Mouse (Mus musculus) midbrain, embryonic 15.5 days (tissue): Measurements from ENCODE around the gene Nfatc3. TPM values are rescaled to one million over a fixed set of nuclear protein-coding genes. Genes with fewer than 3 reads are reported as not detected.

Experiments used
- ATAC-seq: fragments of 200-750 bp; cut with Nextera tagmentation; replicated peaks from 2 replicates; pipeline ENCODE4 v1.8.0; 2017; ENCODE audit warnings: moderate TSS enrichment
- H3K27ac ChIP-seq: fragments of 300-500 bp; sonication (generic); 2 replicates; pipeline ENCODE4 v1.5.1; 2015; ENCODE audit warnings: mild to moderate bottlenecking, inconsistent platforms
- H3K27me3 ChIP-seq: fragments of 300-500 bp; sonication (generic); replicated peaks from 2 replicates; pipeline ENCODE4 v1.6.1; 2015; ENCODE audit warnings: inconsistent platforms
- H3K36me3 ChIP-seq: fragments of 300-500 bp; sonication (generic); replicated peaks from 2 replicates; pipeline ENCODE4 v1.6.1; 2015; ENCODE audit warnings: inconsistent platforms
- H3K4me1 ChIP-seq: fragments of 300-500 bp; sonication (generic); 2 replicates; pipeline ENCODE4 v1.6.1; 2015; ENCODE audit warnings: inconsistent platforms
- H3K4me2 ChIP-seq: fragments of 300-500 bp; sonication (generic); 2 replicates; pipeline ENCODE4 v1.6.1; 2015; ENCODE audit warnings: inconsistent platforms, mild to moderate bottlenecking, moderate library complexity
- H3K4me3 ChIP-seq: fragments of 300-500 bp; sonication (generic); 2 replicates; pipeline ENCODE4 v1.5.1; 2015; ENCODE audit warnings: mild to moderate bottlenecking, inconsistent platforms
- H3K9ac ChIP-seq: fragments of 300-500 bp; sonication (generic); 2 replicates; pipeline ENCODE4 v1.6.1; 2015; ENCODE audit warnings: mild to moderate bottlenecking, inconsistent platforms
- H3K9me3 ChIP-seq: fragments of 300-500 bp; sonication (generic); 2 replicates; pipeline ENCODE4 v1.6.1; 2016; ENCODE audit warnings: inconsistent platforms
- WGBS: fragments of 180-500 bp; shearing (Covaris S2); methylation state at CpG from one replicate; pipeline ENCODE4 v1.1.7; 2015; ENCODE audit warnings: mixed read lengths; 5-methylcytosine and 5-hydroxymethylcytosine counted together
- polyA plus RNA-seq: library from polyadenylated mRNA; unstranded; fragments of >200 nt; fragmentation: Nextera tagmentation; extraction: Ambion mirVana; gene quantifications from 2 replicates; pipeline ENCODE4 v1.2.1, GENCODE M21; 2015

Nfatc3 gene
- polyA plus RNA-seq, 1 experiment from 2014 or later: 3.8 TPM

DNA sequence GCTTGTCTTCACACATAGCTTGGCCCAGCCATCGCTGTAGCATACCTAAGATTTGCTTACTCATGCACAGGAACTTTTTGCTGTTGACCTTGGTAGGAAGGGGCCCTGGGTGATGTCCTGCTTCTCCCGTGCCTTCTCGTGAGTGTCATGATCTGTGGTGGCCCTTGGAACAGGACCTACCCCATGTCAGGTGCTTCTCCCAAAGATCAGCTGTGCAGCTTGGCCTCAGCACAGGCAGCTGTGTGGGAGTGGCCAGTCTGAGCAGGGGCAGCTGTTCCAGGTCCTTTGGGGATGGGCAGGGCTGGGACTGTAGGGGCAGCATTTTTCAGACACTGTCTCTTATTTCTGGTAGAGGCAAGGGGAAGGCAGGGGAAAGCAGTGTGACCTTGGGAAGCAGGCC lies 14.5 kb upstream of the Nfatc3 start:
- Histone ChIP-seq H3K9ac (no peak overlapping the region), H3K4me2 (no peak overlapping the region), H3K4me1 (no peaks in the 10 kb centered on the region), H3K27ac (no peak overlapping the region), H3K36me3 (no peaks in the 10 kb centered on the region), H3K27me3 (no peaks in the 10 kb centered on the region), H3K4me3 (no peak overlapping the region), H3K9me3 (no peaks in the 10 kb centered on the region)
- 85% methylated on average over 3 of the region's 3 CpGs for WGBS
- no peak for ATAC-seq

DNA sequence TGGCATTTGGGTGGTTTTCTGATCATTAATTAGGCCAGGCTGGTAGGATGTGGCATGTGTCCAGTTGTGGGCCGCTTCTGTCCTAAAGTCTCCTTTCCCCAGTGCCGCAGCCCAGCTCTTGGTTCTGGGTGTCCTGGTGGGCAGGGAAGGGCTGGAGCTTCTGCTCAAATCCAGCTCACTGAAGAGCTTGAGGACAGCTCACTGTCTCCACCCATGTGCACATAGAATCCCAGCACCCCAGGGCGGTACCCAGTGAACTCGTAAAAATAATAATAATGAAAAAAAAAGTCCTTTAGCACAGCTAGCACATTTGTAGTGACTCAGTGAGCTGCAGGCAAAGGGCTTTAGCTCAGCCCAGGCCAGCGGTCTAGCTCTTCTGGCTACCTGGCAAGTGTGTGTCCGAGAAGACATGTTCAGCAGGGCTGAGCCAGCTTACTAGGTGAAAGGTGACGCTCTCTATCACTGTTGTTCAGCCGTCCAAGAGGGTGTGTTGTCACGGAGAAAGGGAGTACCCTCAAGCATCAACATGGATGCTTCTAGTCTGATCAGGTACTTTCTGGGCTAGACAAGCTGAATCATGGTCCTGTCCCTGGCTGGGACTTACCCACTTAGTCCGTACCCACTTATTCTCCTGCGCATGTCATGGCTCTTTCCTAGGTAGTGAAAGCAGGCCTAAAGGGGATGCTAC lies 11.6 kb upstream of the Nfatc3 start:
- 94% methylated on average over 11 of the region's 11 CpGs for WGBS
- H3K4me1 ChIP-seq: no peaks in the 10 kb centered on the region
- no peak overlapping the region for H3K27ac ChIP-seq
- H3K4me2 ChIP-seq: no peak overlapping the region
- H3K9ac ChIP-seq: no peak overlapping the region
- no peak for ATAC-seq
- 0 out of 2 replicates have a peak, but pooled peaks cover 11% of the 10 kb centered on the region for H3K36me3 ChIP-seq
- H3K27me3 ChIP-seq: no peaks in the 10 kb centered on the region
- H3K4me3 ChIP-seq: no peak overlapping the region
- no peaks in the 10 kb centered on the region for H3K9me3 ChIP-seq

DNA sequence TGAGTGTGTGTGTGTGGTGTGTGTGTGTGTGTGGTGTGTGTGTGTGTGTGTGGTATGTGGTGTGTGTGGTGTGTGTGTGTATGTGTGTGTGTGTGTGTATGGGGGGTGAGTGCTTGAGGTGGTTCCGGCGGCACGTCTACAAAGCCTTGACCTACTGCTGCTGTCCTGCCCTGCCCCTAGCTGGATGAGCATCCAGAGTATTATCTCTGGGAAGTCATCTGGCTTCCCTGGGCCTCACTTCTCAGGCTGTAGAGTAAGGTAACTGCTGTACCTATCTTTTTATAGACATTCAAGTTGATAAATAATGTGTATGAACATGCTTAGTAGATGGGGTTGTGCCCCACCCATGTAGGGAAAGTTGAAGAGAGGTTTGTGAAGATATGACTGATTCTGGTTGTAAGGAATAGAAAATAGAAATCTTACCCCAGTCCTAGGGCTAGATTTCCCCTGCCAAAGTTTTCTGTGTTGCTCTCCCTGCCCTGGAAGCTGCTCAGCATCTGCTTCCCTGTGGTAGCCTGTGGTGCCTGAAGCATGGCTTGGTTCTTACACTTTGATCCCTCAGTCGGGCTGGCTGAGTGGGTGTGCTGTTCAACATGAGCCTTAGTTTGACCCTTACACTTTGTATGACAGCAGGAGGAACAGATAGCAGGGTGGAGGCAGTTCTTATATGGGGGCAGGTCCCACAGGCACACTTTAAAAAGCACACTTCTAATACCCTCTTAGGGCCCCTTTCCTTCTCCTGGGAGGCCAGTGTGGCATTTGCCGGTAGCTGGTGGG lies 10.6 kb upstream of the Nfatc3 start:
- Histone ChIP-seq H3K4me1 (no peaks in the 10 kb centered on the region), H3K4me3 (no peak overlapping the region), H3K4me2 (no peak overlapping the region), H3K9ac (no peak overlapping the region), H3K27me3 (no peaks in the 10 kb centered on the region), H3K9me3 (no peaks in the 10 kb centered on the region), H3K27ac (no peak overlapping the region), H3K36me3 (0 out of 2 replicates have a peak, but pooled peaks cover 15% of the 10 kb centered on the region)
- 91% methylated on average over 5 of the region's 5 CpGs for WGBS
- no peak for ATAC-seq

DNA sequence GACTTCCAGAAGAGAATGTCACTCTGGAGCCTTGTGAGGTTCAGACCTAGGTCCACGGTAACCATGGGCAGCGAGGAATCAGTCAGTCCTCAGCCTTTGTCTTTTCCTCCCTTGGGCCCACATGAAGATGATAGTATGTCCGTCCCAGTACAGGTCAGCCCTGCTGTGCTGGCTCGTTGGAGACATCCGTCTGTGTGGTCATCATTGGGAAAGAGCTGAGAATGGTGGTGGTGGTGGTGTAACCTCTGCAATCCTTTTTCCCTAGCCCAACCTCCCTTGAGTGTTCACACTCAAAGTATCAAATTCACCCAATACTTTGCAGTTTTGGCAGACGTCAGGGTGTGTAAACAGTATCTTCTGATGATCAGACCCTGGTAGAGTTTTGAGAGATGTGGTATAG lies 8.8 kb upstream of the Nfatc3 start:
- no peak overlapping the region for H3K4me2 ChIP-seq
- H3K9ac ChIP-seq: no peak overlapping the region
- H3K36me3 ChIP-seq: 0 out of 2 replicates have a peak, but pooled peaks cover 24% of the 10 kb centered on the region
- no peak overlapping the region for H3K27ac ChIP-seq
- no peak overlapping the region for H3K4me3 ChIP-seq
- no peak for ATAC-seq
- H3K9me3 ChIP-seq: no peaks in the 10 kb centered on the region
- H3K27me3 ChIP-seq: no peaks in the 10 kb centered on the region
- H3K4me1 ChIP-seq: no peaks in the 10 kb centered on the region
- WGBS: 89% methylated on average over 6 of the region's 6 CpGs

DNA sequence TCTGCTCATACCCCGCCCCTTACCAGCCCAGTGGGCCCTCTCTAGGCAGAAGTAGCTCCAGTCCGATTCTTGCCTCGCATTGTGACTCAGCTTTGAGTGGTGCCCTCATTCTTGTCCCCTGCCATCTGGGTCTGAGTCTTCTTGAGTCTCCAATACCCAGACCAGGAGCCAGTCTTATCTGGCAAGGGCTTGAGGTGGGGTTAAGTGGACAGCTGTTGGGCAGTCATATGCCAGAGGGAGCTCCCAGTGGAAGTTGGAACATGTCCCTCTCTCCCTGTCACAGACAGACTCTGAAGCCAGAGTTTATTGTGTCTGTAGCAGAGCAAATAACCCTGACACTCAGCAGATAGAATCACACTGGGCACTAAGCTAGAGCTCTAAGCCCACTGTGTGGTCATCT lies 7.6 kb upstream of the Nfatc3 start:
- no peak overlapping the region for H3K27ac ChIP-seq
- H3K9me3 ChIP-seq: no peaks in the 10 kb centered on the region
- H3K4me2 ChIP-seq: no peak overlapping the region
- H3K9ac ChIP-seq: no peak overlapping the region
- no peak overlapping the region for H3K4me3 ChIP-seq
- ATAC-seq: no peak
- no peaks in the 10 kb centered on the region for H3K27me3 ChIP-seq
- H3K4me1 ChIP-seq: no peaks in the 10 kb centered on the region
- whole genome bisulfite sequencing: 79% methylated on average over 3 of the region's 3 CpGs
- 0 out of 2 replicates have a peak, but pooled peaks cover 24% of the 10 kb centered on the region for H3K36me3 ChIP-seq

DNA sequence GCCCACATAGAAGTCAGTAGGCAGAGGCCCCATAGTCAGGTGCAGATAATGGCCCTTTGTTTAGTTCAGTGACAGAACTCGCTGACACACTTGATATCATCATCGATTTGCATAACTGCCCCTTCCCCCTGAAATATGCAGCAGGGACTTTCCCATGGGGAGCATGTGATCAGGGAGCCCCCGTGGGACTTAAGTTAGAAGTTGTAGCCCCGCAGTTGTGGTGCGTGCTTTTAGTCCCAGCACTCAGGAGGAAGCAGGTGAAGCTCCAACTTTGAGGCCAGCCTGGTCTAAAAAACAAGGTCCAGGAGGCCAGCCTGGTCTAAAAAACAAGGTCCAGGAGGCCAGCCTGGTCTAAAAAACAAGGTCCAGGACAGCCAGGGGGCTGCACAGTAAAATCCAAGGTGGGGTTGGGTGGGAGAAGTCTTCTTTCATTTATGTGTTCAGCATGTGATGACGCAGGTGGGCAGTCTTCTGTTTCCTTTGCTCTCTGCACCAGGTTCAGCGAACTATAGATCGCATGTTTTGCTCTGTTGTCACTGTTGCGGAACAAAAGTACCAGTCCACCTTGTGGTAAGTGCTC lies 6.0 kb upstream of the Nfatc3 start:
- Histone ChIP-seq H3K27ac (no peak overlapping the region), H3K36me3 (0 out of 2 replicates have a peak, but pooled peaks cover 24% of the 10 kb centered on the region), H3K9me3 (no peaks in the 10 kb centered on the region), H3K4me2 (no peak overlapping the region), H3K4me1 (no peaks in the 10 kb centered on the region), H3K27me3 (no peaks in the 10 kb centered on the region), H3K9ac (no peak overlapping the region), H3K4me3 (no peak overlapping the region)
- 93% methylated on average over 9 of the region's 9 CpGs for WGBS
- ATAC-seq: no peak

GRCm38 (mm10) chr8:106054190-106054811 lies 4.3 kb upstream of the Nfatc3 start:
- Histone ChIP-seq H3K9ac (no peak overlapping the region), H3K27me3 (no peaks in the 10 kb centered on the region), H3K36me3 (0 out of 2 replicates have a peak, but pooled peaks cover 24% of the 10 kb centered on the region), H3K4me2 (no peak overlapping the region), H3K4me3 (no peak overlapping the region), H3K9me3 (no peaks in the 10 kb centered on the region), H3K4me1 (peaks cover 8% of the 10 kb centered on the region), H3K27ac (no peak overlapping the region)
- WGBS: 76% methylated on average over 6 of the region's 6 CpGs
- no peak for ATAC-seq

DNA sequence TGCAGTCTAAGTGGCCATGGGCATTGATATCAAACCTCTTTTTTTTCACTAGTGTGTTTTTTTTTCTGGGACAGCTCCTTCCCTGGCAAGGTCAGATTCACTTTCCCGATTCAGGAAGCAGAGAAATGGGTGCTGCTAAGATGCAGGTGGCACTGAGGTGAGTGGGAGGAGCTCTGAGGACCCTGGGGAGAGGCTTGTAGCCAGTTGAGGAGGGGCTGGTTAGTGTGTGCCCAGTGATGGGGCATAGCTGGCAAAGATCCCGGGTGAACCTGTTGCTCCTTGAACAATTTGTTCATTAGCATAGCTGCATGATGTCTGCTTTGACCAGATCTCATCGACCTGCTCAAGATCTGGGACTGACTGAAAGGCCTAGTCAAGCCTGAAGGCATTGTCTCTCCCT lies 3.6 kb upstream of the Nfatc3 start:
- H3K27me3 ChIP-seq: no peaks in the 10 kb centered on the region
- H3K9ac ChIP-seq: no peak overlapping the region
- no peak overlapping the region for H3K4me3 ChIP-seq
- no peak overlapping the region for H3K27ac ChIP-seq
- no peak overlapping the region for H3K4me2 ChIP-seq
- no peaks in the 10 kb centered on the region for H3K9me3 ChIP-seq
- 58% methylated on average over 3 of the region's 3 CpGs for WGBS
- ATAC-seq: no peak
- H3K4me1 ChIP-seq: peaks cover 8% of the 10 kb centered on the region
- H3K36me3 ChIP-seq: 0 out of 2 replicates have a peak, but pooled peaks cover 24% of the 10 kb centered on the region

- Histone ChIP-seq H3K36me3 (0 out of 2 replicates have a peak, but pooled peaks cover 18% of the 10 kb centered on the region), H3K4me1 (peaks cover 19% of the 10 kb centered on the region), H3K9me3 (no peaks in the 10 kb centered on the region), H3K4me3 (no peak overlapping the region), H3K4me2 (no peak overlapping the region), H3K27ac (no peak overlapping the region), H3K9ac (no peak overlapping the region), H3K27me3 (no peaks in the 10 kb centered on the region)
- WGBS: 86% methylated on average over 4 of the region's 4 CpGs
- ATAC-seq: no peak
These were observed 2.1 kb upstream of the Nfatc3 start for GRCm38 (mm10) chr8:106056455-106056982.

- Histone ChIP-seq H3K27me3 (no peaks in the 10 kb centered on the region), H3K9ac (peak overlapping the region; percentile 71), H3K36me3 (no peaks in the 10 kb centered on the region), H3K27ac (peak overlapping the region; percentile 91), H3K4me3 (peak overlapping the region; percentile 77), H3K4me2 (peak overlapping the region; percentile 76), H3K4me1 (peaks cover 34% of the 10 kb centered on the region), H3K9me3 (no peaks in the 10 kb centered on the region)
- ATAC-seq: peak; percentile 83
- WGBS: under 1% methylated on average over 70 of the region's 83 CpGs
These were observed 1.2 kb downstream of the Nfatc3 start for GRCm38 (mm10) chr8:106059613-106060371.

GRCm38 (mm10) chr8:106060521-106060920 lies 1.9 kb downstream of the Nfatc3 start:
- WGBS: 7% methylated on average over 3 of the region's 3 CpGs
- Histone ChIP-seq H3K4me1 (peaks cover 34% of the 10 kb centered on the region), H3K9me3 (no peaks in the 10 kb centered on the region), H3K36me3 (no peaks in the 10 kb centered on the region), H3K4me2 (peak overlapping the region; percentile 76), H3K9ac (peak overlapping the region; percentile 71; the same call in 1 of the 2 replicates), H3K27ac (no peak overlapping the region), H3K4me3 (peak overlapping the region; percentile 77), H3K27me3 (no peaks in the 10 kb centered on the region)
- ATAC-seq: no peak
